Mouse (Mus musculus): ENCODE measurements around the gene Jag1. TPM values are rescaled to one million over a fixed set of nuclear protein-coding genes. Genes with fewer than 3 reads are reported as not detected.

The Jag1 gene
- polyA plus RNA-seq, 2 experiments from 2014 or later: 0.47 to 1.4 TPM

DNA sequence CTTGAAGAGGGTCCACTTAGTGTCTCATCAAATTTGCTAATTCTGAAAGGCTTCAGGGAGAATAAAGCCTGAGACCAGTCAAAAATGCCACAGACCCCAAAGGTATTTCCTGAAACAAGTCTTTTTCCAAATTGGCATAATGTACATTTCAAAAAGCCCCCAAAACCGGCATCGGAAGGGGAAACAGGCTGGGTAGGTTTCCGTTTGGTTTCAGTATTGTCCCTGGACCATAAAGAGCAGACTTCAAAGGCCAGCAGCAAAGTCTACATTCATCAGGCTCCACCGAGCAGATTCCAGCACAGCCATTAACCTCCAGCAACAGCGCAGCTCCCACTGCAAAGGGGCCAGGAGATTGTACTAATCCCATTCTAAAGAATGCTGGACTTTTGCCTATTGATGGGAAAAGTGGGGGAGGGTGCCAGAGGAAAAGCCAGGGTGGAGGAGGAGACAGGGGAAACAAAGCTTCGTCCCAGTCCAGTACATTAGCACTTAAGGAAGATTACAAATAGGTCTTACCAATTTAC, 17.2 kb downstream of the Jag1 start:
- no peak for ATAC-seq

DNA sequence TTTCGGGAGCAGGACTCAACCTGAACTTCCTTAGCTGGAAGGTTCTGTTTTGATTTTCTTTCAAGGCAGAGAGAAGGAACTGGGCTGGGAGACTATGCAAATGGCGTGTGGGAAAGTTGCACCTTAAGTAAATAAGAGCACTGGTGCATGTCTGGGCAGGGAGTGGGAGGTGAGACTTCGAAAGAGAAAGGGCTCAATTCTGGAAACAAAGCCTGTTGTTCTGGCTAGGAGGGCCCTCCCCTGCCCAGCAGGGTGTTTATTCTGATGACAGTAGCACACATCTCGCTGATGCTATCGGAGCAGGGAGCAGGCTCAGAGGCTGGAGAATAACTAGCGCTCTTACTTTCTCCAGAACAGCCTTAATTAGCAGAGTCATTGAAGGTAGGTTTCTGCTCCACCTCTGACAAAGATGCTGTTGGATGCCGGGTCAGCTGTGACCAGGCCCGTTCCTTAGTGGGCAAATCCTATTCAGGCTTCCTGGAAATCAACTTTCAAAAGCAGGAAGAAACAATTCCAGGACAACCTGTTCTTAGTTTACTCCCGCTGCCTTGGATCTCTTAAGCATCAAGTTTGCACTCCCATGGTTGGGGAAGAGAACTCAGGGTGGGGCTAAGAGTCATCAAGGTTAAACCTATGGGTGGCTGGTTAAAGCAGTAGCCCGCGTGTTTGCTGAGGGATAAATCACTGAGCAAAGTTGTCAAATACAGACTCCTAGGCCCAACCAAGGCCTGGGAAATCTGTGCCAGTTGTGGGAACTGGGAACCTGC, 18.0 kb downstream of the Jag1 start:
- ATAC-seq: no peak

DNA sequence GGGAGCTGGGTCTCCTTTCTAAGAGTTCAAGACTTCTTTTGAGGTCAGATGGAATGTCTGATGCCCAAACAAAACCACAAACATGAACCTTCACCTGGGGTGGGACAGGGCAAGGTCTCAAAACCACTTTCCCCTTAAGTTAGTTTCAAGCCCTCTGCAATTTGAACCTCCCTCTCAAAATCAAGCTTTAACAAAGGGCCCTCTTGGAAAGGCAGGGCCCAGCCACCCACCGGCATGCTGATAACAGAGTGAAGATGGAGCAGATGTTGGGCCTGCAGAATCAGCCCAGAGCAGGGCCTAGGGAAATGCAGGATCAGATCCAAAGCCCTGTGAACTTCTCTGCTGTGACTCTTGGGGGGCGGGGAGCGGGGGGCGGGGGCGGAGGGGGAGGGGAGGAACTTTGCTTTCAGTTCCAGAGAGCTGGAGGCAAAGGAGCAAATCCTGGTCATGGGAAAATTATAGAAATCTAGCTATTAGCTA, 19.4 kb downstream of the Jag1 start:
- no peak for ATAC-seq

DNA sequence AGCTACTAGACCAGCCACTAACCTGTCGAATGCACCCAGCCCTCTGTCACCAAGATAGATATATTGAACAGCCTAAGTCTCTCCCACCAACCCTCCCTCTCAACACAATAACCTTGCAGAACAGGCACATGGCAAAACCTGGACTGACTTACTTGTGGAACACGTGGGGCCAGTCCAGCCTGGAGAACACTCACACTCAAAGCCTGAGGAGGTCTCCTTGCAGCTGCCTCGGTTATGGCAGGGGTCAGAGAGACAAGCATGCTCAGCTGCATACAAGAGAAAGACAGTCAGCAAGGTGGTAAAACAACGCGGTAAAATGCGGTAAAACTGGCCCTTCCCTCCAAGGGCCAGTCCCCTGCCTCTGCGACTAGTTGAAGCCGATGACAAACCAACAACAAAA, 22.1 kb downstream of the Jag1 start:
- no peak for ATAC-seq

DNA sequence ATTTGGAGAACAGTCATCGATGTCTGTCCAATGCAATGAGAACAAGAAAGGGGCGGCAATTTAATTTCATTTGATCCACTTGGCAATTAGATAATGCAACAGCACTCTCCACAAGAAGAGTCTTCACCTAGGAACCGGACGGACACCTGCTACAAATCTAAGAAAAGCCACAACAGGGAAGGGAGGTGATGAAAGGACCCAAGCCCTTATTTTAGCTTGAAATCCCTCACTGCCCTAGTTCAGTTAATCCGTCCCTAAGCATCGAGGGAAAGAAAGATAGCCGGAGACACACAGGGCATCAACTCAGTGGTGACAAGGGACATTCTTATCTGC, 23.2 kb downstream of the Jag1 start:
- ATAC-seq: no peak

DNA sequence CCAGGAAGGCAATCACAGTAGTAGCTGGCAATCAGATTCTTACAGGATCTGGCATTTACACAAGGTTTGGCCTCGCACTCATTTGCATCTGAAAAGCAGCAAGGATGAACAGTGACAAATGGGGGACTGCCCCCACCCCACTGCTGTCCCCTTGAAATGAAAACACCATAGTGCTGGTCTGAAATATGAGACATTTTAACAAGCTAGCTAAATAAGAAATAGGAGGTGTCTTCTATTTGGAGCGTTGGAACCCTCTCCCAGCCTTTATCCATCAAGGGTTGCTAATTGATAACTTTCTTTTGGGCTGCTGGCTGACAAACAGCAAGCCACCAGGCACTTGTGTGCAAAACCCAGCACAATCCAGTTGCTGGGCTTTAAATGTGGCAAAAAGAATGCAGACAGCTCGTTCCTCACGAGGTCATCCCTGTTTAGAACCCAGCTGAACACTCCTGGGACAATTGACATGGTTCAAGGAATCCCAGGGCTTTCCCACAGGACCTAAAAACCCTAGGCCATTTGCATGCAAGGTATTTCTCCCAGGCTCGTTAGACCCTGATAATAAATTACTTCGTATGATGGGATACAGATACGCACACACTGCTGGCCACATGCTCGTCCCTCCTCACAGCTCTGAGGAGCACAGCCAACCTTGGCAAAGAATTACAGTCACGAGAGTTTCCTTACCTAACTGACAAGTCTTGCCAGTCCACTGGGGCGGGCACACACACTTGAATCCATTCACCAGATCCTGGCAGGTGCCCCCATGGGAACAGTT, 23.7 kb downstream of the Jag1 start:
- ATAC-seq: no peak

DNA sequence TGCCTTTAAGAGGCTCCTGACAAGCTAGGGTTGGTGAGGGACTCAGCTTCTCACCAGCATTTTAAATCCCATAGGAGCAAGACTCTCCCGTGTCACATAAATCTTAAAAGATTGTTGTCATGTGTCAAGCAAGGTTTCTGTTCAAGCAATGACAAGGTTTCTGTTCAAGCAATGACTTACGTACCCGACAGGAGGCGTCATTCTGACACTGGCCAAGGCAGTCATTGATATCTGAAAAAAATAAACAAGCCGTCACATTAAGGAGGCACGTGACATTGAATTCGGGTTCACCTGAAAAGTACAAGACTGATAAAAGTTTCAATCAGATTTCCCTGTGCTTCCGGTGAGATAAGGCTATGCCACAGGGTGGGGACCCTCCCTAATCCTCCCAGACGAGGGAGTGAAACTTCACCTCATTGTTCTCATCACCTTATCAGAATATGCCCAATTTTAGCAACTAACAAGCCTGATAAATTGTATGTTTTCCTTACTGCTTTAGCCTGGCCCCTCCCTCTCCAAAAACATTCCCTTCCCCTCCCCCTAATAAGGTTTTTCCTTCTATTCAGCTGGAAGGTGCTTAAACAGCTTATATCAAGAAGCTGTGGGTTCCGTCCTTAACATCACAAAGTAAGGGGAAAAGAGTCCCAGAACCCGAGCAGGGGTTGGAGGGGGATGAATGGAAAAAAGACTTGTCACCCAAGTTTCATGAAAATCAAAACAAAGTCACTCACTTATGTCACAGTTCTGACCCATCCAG, 24.5 kb downstream of the Jag1 start:
- ATAC-seq: no peak

DNA sequence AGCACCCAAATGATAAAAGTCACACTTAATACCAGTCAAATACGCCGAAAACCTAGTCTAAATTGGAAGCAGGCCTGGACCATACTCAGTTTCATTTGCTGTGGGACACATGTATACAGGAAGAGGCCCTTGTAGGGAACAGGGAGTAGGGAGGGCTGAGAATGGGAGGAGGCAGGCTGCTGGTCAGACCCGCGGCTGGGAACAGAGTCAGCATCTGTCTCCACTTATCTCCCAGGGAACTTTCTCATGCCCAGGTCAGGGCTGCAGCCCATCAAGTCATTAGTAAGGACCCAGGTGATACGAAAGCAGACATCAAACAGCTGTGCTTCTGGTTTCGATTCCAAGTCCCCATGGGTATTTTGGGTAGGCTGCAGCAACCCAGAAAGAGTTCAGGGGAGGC, 28.7 kb downstream of the Jag1 start:
- ATAC-seq: no peak

DNA sequence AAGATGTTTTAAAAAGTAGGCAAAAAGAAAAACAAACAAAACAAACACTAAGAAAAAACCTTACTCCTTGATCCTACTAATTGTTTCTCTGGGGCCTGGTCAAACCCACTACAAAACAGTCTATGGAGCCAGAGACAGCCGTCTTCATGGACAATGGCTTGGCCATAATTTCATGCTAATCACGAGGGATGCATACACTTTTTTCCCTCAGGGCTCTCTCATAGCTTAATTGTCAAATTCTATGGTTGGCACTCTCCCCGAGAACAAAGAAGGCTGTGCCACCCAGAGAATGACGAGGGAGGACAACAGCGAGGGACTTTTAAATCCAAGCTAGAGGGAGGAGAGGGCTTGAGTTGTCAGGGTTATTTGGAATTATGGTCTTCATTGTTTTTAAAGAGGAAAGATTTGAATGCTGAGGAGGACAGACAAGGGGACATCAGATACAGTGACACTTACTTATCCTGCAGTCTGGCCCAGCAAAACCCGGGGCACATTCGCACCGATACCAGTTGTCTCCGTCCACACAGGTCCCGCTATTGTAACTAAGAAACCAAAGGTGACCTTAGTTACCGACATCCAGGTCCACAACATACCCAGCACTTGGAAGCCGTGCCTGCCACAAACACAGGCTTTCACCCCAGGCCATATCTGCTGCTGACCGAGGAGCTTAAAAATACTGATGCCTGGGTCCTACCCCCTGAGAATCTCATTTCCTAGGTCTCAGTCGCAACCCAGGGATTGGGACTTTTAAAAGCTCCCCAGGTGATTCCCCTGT, 29.6 kb downstream of the Jag1 start:
- no peak for ATAC-seq

DNA sequence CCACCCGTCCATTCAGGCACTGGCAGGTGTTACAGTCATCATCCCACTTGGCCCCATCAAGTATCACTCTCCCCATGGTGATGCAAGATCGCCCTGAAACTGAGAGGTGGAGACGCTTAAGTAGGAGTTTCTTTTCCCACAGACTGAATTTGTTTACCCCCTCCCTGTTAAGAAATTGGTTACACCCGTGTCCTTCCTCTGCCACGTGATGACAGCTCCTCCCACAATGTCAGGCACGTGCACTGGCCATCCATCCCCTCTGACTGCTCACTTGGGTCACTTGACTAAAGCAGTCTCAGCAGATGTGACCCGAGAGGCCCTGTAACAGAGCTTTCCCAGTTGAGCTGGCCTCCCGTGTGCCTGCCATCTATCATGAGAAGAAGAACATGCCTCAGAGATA, 31.2 kb downstream of the Jag1 start:
- ATAC-seq: no peak

DNA sequence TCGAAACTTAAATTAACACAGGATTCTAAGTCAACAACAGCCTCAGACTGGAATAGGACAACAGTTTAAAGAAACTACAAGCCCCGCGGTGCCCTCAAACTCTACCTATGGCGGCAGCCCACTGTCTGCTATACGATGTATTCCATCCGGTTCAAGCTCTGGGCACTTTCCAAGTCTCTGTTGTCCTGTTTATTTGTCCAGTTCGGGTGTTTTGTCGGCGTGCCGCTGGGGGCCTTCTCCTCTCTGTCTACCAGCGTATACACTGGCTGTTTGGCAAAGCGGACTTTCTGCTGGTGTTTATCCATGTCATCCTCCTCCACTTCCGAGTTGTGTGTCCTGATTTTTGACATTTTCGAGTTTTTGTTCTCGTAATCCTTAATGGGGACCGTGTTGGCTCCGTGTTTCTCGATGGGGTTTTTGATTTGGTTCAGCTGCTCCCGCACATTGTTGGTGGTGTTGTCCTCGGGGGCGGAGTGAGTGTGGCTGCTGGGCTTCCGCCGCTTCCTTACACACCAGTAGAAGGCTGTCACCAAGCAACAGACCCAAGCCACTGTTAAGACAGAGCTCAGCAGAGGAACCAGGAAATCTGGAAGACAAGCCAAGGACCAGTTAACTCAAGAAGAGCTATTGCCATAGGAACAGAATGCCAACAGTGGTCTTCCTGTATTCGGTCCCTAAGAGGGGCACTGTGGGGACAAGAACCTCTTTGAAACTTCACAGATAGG, 33.4 kb downstream of the Jag1 start:
- ATAC-seq: no peak

DNA sequence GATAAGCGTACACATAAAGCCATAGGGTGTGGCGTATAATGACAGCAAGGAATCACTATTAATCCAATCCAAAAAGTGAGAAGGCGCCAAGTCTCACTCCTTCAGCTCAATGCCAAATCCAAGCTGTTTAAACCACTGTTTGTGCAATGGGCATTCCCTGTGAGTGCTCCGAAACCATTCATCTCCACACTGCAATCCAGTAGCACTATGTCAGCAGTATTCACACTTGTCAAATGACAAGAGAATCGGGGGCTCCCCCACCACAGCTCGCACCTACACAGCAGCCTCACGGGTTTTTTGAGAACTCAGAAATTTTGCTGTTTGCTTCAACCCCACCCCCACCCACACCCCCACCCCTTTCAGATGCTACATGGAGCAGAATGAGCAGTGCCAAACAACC, 35.4 kb downstream of the Jag1 start:
- ATAC-seq: no peak

DNA sequence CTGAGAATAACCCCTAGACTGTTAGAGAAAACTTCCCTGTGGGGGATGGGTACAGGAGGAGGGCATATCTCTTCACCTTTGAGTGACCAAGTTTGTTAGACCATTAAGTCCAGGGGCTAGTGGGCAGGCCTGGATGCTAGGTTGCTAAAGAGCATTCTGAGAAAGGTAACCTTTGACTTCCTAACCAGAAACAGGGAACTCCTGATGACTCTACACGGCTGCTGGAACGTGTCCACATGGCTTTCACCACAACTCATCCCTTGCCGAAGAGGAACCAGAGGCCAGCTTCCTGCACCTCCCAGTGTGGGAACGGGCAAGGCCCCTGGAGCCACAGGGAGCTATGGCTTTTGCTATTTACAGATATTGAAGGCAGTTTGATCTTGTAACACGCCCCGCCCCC, 36.0 kb downstream of the Jag1 start:
- no peak for ATAC-seq

DNA sequence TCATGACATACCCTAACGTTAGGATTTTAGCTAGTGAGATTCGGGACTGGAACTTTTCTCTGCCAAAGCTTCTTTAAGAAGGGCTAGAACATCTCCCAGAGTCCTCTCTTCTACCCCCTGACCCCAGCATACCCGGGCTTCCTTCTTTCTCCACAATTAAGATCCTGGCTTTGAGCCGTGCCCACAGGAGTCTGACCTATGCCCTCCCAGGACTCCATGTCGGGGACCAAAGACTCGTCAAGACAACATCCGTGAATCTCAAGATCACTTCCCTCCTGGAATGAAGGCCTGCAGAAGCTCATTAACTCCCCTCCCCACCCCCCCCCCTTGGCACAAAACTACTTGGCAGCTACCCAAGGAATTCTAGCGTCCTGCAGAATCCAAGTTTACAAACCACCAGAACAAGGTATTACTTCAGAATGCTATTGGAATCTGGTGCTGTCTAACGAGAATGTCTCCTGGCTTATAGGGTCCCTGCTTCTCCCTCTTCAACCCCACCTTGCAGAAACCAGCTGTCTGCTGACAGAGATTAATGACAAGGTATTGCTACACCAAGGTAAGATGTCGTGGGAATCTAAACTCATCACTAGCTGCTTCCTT, 36.6 kb downstream of the Jag1 start:
- no peak for ATAC-seq

DNA sequence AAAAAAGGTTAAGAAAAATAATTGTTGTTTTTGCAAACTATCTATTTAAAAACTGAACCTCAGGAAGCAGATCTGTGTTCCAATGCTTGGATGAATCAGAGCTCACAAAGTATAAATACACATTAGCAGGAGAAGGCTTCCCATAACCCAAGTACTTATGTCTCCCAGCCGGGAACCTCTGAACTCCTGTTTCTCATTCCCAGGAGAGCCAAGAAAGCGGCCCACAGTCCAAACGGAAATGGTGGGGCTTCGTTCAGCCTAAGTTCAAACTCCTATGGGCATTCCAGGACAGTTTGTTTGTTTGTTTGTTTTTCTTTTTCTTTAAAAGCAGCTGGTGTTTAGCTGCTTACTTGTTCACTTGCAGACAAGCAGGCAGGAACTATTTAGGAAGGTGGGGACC, 37.7 kb downstream of the Jag1 start:
- ATAC-seq: no peak

DNA sequence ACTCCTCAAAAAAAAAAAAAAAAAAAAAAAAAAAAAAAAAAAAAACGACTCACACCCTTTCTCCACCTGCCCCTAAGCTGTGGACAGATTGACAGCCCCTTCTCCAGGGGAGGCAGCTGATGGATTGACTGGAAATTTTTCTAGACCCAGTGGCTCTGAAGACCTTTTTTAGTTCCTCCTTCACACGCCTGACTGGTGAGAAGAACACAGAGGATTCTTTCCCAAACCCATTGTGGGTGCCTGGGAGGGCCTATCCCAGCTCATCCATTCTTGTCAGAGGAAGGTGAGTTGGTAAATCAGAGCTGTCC, 42.2 kb downstream of the Jag1 start:
- no peak for ATAC-seq

DNA sequence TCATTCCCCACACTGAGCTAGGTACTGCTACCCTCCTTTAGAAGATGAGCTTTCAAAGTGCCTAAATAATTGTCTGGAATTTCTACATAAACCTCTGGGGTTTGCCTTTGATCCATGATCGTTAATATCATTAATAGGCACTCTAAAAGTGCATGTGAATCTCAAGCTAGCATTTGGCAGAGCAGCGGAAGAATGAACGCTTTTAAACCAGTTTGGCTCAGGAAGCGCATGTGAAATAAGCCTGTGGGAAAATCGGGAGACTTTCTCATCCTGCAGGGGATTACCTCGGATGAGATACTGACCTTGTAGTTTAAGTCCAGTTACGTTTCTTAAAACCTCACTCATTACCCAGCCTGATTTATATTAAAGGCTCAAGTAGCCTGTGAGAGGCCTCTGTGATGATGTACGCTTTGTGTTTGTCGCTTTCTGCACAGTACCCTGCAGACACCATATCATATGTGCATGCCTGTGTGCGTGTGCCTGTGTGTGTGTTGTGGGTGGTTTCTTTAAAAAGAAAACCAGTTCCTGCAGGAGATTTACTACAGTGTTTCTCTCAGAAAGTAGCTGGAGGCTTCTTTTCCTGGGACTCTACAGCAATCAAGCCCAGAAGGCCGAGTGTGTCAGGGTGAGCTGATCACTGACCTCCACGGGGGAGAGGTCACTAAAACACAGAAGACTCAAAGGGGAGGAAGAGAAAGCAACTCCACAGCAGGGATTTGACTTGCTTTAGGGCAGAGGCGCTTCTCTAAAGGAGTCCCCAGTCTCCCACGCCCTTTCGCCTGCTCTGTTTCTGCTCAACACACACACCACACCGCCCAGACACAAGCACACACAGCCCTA, 42.8 kb downstream of the Jag1 start:
- ATAC-seq: no peak

DNA sequence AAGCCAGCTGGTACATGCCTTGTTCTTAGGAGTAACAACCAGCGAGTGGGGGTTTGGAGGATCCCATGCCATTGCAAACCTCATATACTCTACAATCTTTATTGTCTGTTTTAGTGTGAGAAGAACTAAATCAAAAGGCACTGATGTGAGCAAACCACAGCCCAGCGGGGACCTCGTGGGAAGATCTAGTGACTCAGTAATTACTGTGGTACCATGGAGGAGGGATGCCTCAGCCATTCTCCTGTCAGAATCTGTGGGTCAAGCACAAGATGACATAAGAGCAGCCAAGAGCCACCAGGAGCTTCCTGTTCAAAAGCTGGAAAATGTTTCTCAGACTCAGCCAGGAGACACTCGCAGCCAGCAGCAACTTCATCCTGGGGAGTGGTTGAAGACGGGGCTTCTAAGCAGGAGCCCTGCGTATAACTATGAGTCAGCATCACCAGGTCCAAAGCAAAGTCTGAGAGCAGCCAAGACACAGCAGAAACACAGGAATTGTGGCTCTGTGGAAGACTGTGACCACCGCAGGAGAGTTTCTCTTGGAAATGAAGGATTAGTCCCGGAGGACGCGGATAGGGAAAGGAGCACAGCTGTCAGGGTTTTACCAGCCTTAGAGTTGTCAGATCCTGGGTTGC, 48.8 kb downstream of the Jag1 start:
- no peak for ATAC-seq

DNA sequence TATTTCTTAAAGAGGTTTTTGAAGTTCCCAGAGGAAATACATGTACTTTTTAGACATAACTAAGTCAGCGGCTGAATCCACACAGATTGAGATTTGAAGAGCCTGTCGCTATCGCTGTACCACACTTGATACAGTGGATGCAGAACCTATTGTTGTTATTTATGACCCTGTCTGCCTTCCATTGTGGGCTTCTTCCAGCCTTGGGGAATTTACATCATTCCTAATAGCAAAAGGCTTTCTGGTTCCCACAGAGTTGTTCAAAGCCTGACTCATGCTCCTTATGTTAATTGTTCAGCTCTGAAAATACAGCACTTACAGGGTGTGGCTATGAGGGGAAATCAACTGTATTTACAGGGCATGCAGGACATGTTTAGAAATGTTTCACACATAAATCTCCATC, 51.9 kb downstream of the Jag1 start:
- no peak for ATAC-seq

DNA sequence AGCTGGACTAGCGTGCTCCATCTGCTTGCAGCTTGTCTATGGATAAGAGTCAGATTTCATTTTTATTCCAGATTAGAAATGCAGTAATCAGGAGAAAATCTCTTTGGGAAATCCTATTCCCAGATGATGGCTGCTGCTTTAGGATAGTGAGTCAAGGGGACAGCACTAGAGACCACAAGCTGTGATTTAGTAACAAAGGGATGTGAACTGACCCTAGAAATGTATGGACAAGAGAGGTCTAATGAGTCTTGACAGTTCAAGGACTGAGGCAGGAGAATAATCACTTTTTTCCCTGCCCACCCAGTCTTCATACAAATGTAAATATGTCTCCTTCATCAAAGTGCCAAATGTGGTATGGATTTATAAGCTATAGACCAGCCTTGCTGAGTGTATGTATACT, 52.6 kb downstream of the Jag1 start:
- no peak for ATAC-seq

All from CD4-positive, CD25-positive, alpha-beta regulatory T cell, adult 4 months (primary cell).